Mouse (Mus musculus) kidney, postnatal 0 days (tissue): ENCODE results near the gene Cyp4f37. TPM values are rescaled to one million over a fixed set of nuclear protein-coding genes. Genes with fewer than 3 reads are reported as not detected.
"Not testable (repeated sequence)": the region's sequence is repeated elsewhere in the genome, so short reads cannot be mapped to it uniquely, and the experiment has no call there.

Experiments
- ATAC-seq: fragments of 200-750 bp; cut with Nextera tagmentation; replicated peaks from 2 replicates; pipeline ENCODE4 v1.8.0; 2017; ENCODE audit warnings: low read depth, moderate number of reproducible peaks, moderate TSS enrichment, moderate library complexity; ENCODE audit not compliant: low FRiP score
- DNase-seq: peaks from one replicate; pipeline ENCODE4 v3.0.0-alpha.2; 2016; ENCODE audit warnings: low spot score
- H3K27ac ChIP-seq: fragments of 300-500 bp; sonication (generic); 2 replicates; pipeline ENCODE4 v1.5.1; 2014; ENCODE audit warnings: mild to moderate bottlenecking
- H3K27me3 ChIP-seq: fragments of 300-500 bp; sonication (generic); 2 replicates; pipeline ENCODE4 v1.6.1; 2014; ENCODE audit warnings: low read length, mixed read lengths; ENCODE audit not compliant: insufficient read depth
- H3K36me3 ChIP-seq: fragments of 300-500 bp; sonication (generic); 2 replicates; pipeline ENCODE4 v1.6.1; 2014; ENCODE audit warnings: low read length, mixed read lengths; ENCODE audit not compliant: insufficient read depth
- H3K4me1 ChIP-seq: fragments of 300-500 bp; sonication (generic); replicated peaks from 2 replicates; pipeline ENCODE4 v1.6.1; 2014; ENCODE audit warnings: antibody characterized with exemption, low read length, mixed read lengths; ENCODE audit not compliant: insufficient read depth
- H3K4me2 ChIP-seq: fragments of 300-500 bp; sonication (generic); 2 replicates; pipeline ENCODE4 v1.6.1; 2014; ENCODE audit warnings: mild to moderate bottlenecking, low read length, moderate library complexity, mixed read lengths
- H3K4me3 ChIP-seq: fragments of 300-500 bp; sonication (generic); replicated peaks from 2 replicates; pipeline ENCODE4 v1.5.1; 2014; ENCODE audit warnings: low read depth, low read length
- H3K9ac ChIP-seq: fragments of 300-500 bp; sonication (generic); 2 replicates; pipeline ENCODE4 v1.6.1; 2014; ENCODE audit warnings: low read depth, low read length
- H3K9me3 ChIP-seq: fragments of 300-500 bp; sonication (generic); replicated peaks from 2 replicates; pipeline ENCODE4 v1.6.1; 2016; ENCODE audit warnings: low read length, inconsistent platforms, mixed read lengths
- CTCF ChIP-seq: IDR thresholded peaks from 2 replicates; pipeline ENCODE4 v1.5.1; 2016; ENCODE audit warnings: antibody characterized with exemption, low read depth, mild to moderate bottlenecking, moderate library complexity
- whole genome bisulfite sequencing: fragments of 180-500 bp; shearing (Covaris S2); extraction: QIAGEN DNeasy Blood & Tissue Kit; methylation state at CpG from one replicate; pipeline ENCODE4 v1.1.7; 2014; 5-methylcytosine and 5-hydroxymethylcytosine counted together
- polyA plus RNA-seq: library from polyadenylated mRNA; unstranded; fragments of >200 nt; fragmentation: Nextera tagmentation; extraction: Ambion mirVana; gene quantifications from 2 replicates; pipeline ENCODE4 v1.2.1, GENCODE M21; 2015

Gene Cyp4f37
- polyA plus RNA-seq, 1 experiment from 2014 or later, result not detected

GRCm38 (mm10) chr17:32612417-32612816 lies 8.7 kb upstream of the Cyp4f37 start:
- ATAC-seq (no peak), DNase-seq (no peak)
- H3K4me1 ChIP-seq, result no peaks in the 10 kb centered on the region
- no peaks in the 10 kb centered on the region for H3K27me3 ChIP-seq
- H3K9ac ChIP-seq, result no peak overlapping the region
- H3K9me3 ChIP-seq, result no peaks in the 10 kb centered on the region
- H3K4me3 ChIP-seq, result no peak overlapping the region
- no peaks in the 10 kb centered on the region for H3K36me3 ChIP-seq
- WGBS, result 59% methylated on average over 3 of the region's 3 CpGs
- H3K4me2 ChIP-seq, result no peak overlapping the region
- no peak overlapping the region for H3K27ac ChIP-seq
- TF ChIP-seq CTCF, result no peak

- Histone ChIP-seq H3K4me3 (no peak overlapping the region), H3K27me3 (no peaks in the 10 kb centered on the region), H3K4me1 (no peaks in the 10 kb centered on the region), H3K9ac (no peak overlapping the region), H3K9me3 (no peaks in the 10 kb centered on the region), H3K4me2 (no peak overlapping the region), H3K36me3 (no peaks in the 10 kb centered on the region), H3K27ac (no peak overlapping the region)
- DNase-seq (no peak), ATAC-seq (no peak)
- TF ChIP-seq CTCF, result no peak
- 77% methylated on average over 1 of the region's 1 CpGs for WGBS
Measured at GRCm38 (mm10) chr17:32617252-32617651, 3.9 kb upstream of the Cyp4f37 start.

- not testable (repeated sequence) for H3K4me3 ChIP-seq, H3K36me3 ChIP-seq, H3K9me3 ChIP-seq, H3K9ac ChIP-seq, H3K4me1 ChIP-seq, DNase-seq, H3K4me2 ChIP-seq, H3K27me3 ChIP-seq, ATAC-seq, H3K27ac ChIP-seq
- 84% methylated on average over 6 of the region's 7 CpGs for WGBS
Measured at GRCm38 (mm10) chr17:32629726-32630125, 8.6 kb downstream of the Cyp4f37 start.

- Histone ChIP-seq H3K4me2 (no peak overlapping the region), H3K9me3 (no peaks in the 10 kb centered on the region), H3K36me3 (no peaks in the 10 kb centered on the region), H3K27me3 (no peaks in the 10 kb centered on the region), H3K4me1 (no peaks in the 10 kb centered on the region), H3K27ac (no peak overlapping the region), H3K9ac (no peak overlapping the region), H3K4me3 (no peak overlapping the region)
- 81% methylated on average over 3 of the region's 3 CpGs for WGBS
- no peak for ATAC-seq
- TF ChIP-seq CTCF, result no peak
- no peak for DNase-seq
Measured at GRCm38 (mm10) chr17:32631936-32632335, 10.8 kb downstream of the Cyp4f37 start.

GRCm38 (mm10) chr17:32634242-32634971 lies 13.3 kb downstream of the Cyp4f37 start:
- not testable (repeated sequence) for H3K36me3 ChIP-seq, ATAC-seq, H3K27me3 ChIP-seq, H3K9me3 ChIP-seq, DNase-seq, H3K27ac ChIP-seq, H3K4me1 ChIP-seq
- peak overlapping the region; percentile 35; the same call in 1 of the 2 replicates for H3K9ac ChIP-seq
- 85% methylated on average over 9 of the region's 9 CpGs for WGBS
- peak overlapping the region; percentile 18; the same call in 1 of the 2 replicates for H3K4me3 ChIP-seq
- H3K4me2 ChIP-seq, result peak overlapping the region; percentile 56

GRCm38 (mm10) chr17:32634972-32635314 lies 13.8 kb downstream of the Cyp4f37 start:
- peak overlapping the region; percentile 18; the same call in 1 of the 2 replicates for H3K4me3 ChIP-seq
- H3K9ac ChIP-seq, result peak overlapping the region; percentile 35; the same call in 1 of the 2 replicates
- WGBS, result 4% methylated on average over 17 of the region's 17 CpGs

GRCm38 (mm10) chr17:32636341-32636740 lies 15.2 kb downstream of the Cyp4f37 start:
- Histone ChIP-seq H3K9me3 (no peaks in the 10 kb centered on the region), H3K4me2 (no peak overlapping the region), H3K4me3 (no peak overlapping the region), H3K36me3 (no peaks in the 10 kb centered on the region), H3K27me3 (no peaks in the 10 kb centered on the region), H3K9ac (no peak overlapping the region), H3K4me1 (no peaks in the 10 kb centered on the region), H3K27ac (no peak overlapping the region)
- DNase-seq, result peak; percentile 7
- TF ChIP-seq CTCF, result no peak
- WGBS, result 51% methylated on average over 3 of the region's 3 CpGs
- no peak for ATAC-seq

More at GRCm38 (mm10) chr17:32634972-32635314, 13.8 kb downstream of the Cyp4f37 start:
- no peaks in the 10 kb centered on the region for H3K4me1 ChIP-seq
- peak; percentile 66; the same call in 1 of the 2 replicates for ATAC-seq
- no peak overlapping the region for H3K27ac ChIP-seq
- H3K9me3 ChIP-seq, result no peaks in the 10 kb centered on the region
- H3K4me2 ChIP-seq, result peak overlapping the region; percentile 56
- H3K36me3 ChIP-seq, result no peaks in the 10 kb centered on the region
- no peaks in the 10 kb centered on the region for H3K27me3 ChIP-seq
- peak; percentile 97 for TF ChIP-seq CTCF
- peak; percentile 83 for DNase-seq
